Mouse (Mus musculus) forebrain, embryonic 14.5 days (tissue): ENCODE measurements at regions not wholly inside any gene's neighbourhood (a gene's known extent, or its start where the extent isn't known, plus 50 kb on each side); places are given as distances from the start of the nearest gene placed in this dataset.

ENCODE experiments used
- ATAC-seq: fragments of 200-750 bp; cut with Nextera tagmentation; 2 replicates; pipeline ENCODE4 v1.8.0; 2017; ENCODE audit warnings: mild to moderate bottlenecking, moderate library complexity
- DNase-seq: peaks from one replicate; pipeline ENCODE4 v3.0.0-alpha.2; 2015; ENCODE audit warnings: low spot score
- H3K27ac ChIP-seq: fragments of 300-500 bp; sonication (generic); 2 replicates; pipeline ENCODE4 v1.5.1; 2014; ENCODE audit warnings: low read depth, mild to moderate bottlenecking, control low read depth, low read length, moderate library complexity
- H3K27me3 ChIP-seq: fragments of 300-500 bp; sonication (generic); replicated peaks from 2 replicates; pipeline ENCODE4 v1.6.1; 2014; ENCODE audit warnings: low read length, control low read depth, mixed read lengths; ENCODE audit not compliant: control insufficient read depth, insufficient read depth
- H3K36me3 ChIP-seq: fragments of 300-500 bp; sonication (generic); 2 replicates; pipeline ENCODE4 v1.6.1; 2014; ENCODE audit warnings: low read length, control low read depth; ENCODE audit not compliant: control insufficient read depth, insufficient read depth
- H3K4me1 ChIP-seq: fragments of 300-500 bp; sonication (generic); 2 replicates; pipeline ENCODE4 v1.6.1; 2014; ENCODE audit warnings: antibody characterized with exemption, low read length, control low read depth; ENCODE audit not compliant: control insufficient read depth, insufficient read depth
- H3K4me2 ChIP-seq: fragments of 300-500 bp; sonication (generic); 2 replicates; pipeline ENCODE4 v1.6.1; 2014; ENCODE audit warnings: mild to moderate bottlenecking, control low read depth, low read length
- H3K4me3 ChIP-seq: fragments of 300-500 bp; sonication (generic); 2 replicates; pipeline ENCODE4 v1.5.1; 2014; ENCODE audit warnings: low read depth, low read length, control low read depth
- H3K9ac ChIP-seq: fragments of 300-500 bp; sonication (generic); 2 replicates; pipeline ENCODE4 v1.6.1; 2014; ENCODE audit warnings: mild to moderate bottlenecking, low read length, control low read depth, moderate library complexity
- H3K9me3 ChIP-seq: fragments of 300-500 bp; sonication (generic); replicated peaks from 2 replicates; pipeline ENCODE4 v1.6.1; 2016; ENCODE audit warnings: low read length, control low read depth, mixed read lengths; ENCODE audit not compliant: control insufficient read depth
- WGBS: fragments of 180-500 bp; shearing (Covaris S2); extraction: QIAGEN DNeasy Blood & Tissue Kit; methylation state at CpG from one replicate; pipeline ENCODE4 v1.1.7; 2014; 5-methylcytosine and 5-hydroxymethylcytosine counted together

DNA sequence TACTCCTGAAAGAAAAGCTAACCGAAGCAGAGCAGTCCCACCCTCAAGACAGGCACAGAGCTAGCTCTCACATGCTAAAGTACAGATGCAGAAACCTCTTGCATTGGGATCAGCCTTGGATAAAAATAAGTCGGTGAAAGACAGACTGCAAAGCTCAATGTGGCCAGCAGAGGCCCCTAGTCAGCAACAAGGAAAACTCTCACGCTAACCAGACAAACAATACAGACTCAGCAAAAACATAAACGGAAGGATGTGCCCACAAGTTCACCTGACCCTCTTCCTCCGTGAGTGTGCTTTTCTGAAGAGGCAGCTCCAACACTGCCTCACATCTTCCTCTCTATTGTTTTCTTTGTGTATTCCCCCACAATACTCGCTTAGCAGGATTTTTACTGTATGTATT, 77.8 kb downstream of the Rpia start:
- peak; percentile 71 for ATAC-seq
- Histone ChIP-seq H3K4me1 (no peaks in the 10 kb centered on the region), H3K9me3 (no peaks in the 10 kb centered on the region), H3K4me3 (no peak overlapping the region), H3K27me3 (no peaks in the 10 kb centered on the region), H3K36me3 (no peaks in the 10 kb centered on the region), H3K27ac (no peak overlapping the region), H3K9ac (no peak overlapping the region), H3K4me2 (peak overlapping the region; percentile 33; the same call in 1 of the 2 replicates)
- DNase-seq, result peak; percentile 77
- WGBS, result 15% methylated on average over 6 of the region's 6 CpGs

DNA sequence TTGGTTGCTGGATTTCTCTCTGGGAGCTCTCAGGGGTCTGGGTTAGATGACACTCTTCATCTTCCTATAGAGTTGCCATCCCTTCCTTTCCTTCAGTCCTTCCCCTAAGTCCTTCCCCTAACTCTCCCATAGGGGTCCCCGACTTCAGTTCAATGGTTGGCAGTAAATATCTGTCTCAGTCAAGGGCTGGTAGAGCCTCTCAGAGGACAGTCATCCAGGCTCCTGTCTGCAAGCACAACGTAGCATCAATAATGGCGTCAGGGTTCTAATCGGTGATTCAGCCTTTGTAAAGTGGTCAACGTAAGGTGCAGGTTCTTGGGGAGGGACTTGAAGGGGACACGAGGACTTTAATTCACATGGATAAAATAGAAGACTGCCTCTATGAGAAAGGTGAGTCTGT, 78.4 kb downstream of the Rpia start:
- H3K4me1 ChIP-seq, result no peaks in the 10 kb centered on the region
- WGBS, result 87% methylated on average over 6 of the region's 6 CpGs

DNA sequence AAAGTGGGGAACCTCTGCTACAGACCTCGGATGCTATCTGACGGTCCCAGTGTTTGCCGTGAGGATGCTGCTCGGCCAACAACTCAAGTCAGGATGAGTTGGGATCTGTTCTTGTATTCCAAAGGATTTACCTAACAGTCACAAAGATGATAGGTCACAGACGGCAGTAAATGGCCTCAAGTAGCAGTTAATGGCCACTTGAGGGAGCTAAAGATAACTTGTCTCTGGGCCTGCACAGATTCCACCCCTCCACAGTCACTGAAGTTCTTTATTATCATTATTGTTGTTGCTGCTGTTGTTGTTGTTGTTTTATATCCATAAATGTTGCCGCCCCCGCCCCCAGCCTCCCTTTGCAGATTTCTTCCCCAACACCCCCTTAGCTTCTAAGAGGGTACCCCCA, 78.9 kb downstream of the Rpia start:
- Histone ChIP-seq H3K4me1 (no peaks in the 10 kb centered on the region), H3K9ac (no peak overlapping the region), H3K4me3 (no peak overlapping the region), H3K27me3 (no peaks in the 10 kb centered on the region), H3K9me3 (no peaks in the 10 kb centered on the region), H3K4me2 (no peak overlapping the region), H3K27ac (no peak overlapping the region), H3K36me3 (no peaks in the 10 kb centered on the region)
- ATAC-seq, result peak; percentile 29; the same call in 1 of the 2 replicates
- peak; percentile 44 for DNase-seq
- WGBS, result 47% methylated on average over 7 of the region's 7 CpGs

More for the DNA sequence above, 78.4 kb downstream of the Rpia start:
- Histone ChIP-seq H3K27ac (no peak overlapping the region), H3K36me3 (no peaks in the 10 kb centered on the region), H3K4me2 (no peak overlapping the region), H3K27me3 (no peaks in the 10 kb centered on the region), H3K4me3 (no peak overlapping the region), H3K9me3 (no peaks in the 10 kb centered on the region), H3K9ac (no peak overlapping the region)
- ATAC-seq, result peak; percentile 13; the same call in 1 of the 2 replicates
- DNase-seq, result no peak

DNA sequence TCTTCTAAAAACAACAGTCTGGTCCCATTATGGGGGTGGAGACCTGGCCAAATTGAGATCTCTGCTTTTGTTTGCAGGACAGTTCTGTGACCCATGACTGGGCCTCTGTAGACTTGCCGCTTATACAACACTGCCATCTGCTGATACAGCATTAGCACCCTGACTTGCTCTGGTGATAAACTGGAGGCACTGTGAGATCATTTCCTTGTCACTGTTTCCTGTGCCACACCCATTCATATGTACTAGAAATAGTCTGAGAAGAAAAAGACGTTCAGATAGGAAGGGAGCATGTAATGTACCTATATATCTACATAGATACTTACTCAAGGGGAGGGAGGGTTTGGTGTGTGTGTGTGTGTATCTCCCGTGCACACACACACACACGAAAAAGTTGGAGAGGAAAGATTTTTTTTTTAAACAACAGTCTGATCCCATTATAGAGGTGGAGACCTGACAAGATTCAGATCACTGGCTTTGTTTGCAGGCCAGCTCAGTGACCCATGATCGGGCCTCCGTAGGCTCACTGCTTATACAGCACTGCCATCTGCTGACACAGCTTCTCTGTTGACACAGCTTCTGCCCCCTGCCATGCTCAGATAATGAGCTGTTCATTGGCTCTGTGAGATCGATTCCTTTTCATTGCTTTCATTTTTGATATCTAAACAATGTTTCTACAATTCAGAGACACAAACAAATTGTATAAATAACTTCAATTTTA, 82.5 kb downstream of the Rpia start:
- WGBS, result 19% methylated on average over 7 of the region's 7 CpGs
- DNase-seq, result peak; percentile 51

DNA sequence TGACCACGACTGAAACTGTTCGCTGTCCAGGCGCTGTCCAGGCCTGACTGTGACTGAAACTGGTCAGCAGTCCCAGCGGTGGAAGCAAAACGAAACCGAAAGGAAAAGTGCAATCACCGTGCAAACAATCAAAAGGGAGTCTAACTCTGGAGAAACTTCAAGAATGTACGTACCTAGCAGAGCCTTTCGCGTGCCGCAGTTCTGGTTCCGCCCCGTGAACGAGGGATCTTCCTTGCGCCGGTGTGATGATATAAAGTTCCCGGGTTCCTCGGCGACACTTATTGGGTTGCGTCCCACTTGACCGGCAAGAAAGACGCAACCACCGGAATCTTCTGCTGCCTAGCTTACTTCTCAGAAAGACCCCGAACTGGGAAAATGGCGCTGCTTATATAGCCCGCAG, 96.4 kb downstream of the Rpia start:
- H3K27ac ChIP-seq, result no peak overlapping the region
- no peaks in the 10 kb centered on the region for H3K4me1 ChIP-seq
- no peak overlapping the region for H3K9ac ChIP-seq
- H3K36me3 ChIP-seq, result no peaks in the 10 kb centered on the region
- no peak for ATAC-seq
- no peak for DNase-seq
- no peak overlapping the region for H3K4me2 ChIP-seq
- H3K4me3 ChIP-seq, result no peak overlapping the region
- 97% methylated on average over 26 of the region's 26 CpGs for WGBS
- no peaks in the 10 kb centered on the region for H3K9me3 ChIP-seq
- no peaks in the 10 kb centered on the region for H3K27me3 ChIP-seq

More for the DNA sequence above, 82.5 kb downstream of the Rpia start:
- ATAC-seq, result peak; percentile 58
- Histone ChIP-seq H3K4me1 (no peaks in the 10 kb centered on the region), H3K9ac (no peak overlapping the region), H3K9me3 (no peaks in the 10 kb centered on the region), H3K27me3 (no peaks in the 10 kb centered on the region), H3K4me2 (no peak overlapping the region), H3K4me3 (no peak overlapping the region), H3K27ac (no peak overlapping the region), H3K36me3 (no peaks in the 10 kb centered on the region)
